Mouse (Mus musculus) CH12.LX (cell line): ENCODE data around the gene Krt24. TPM values are rescaled to one million over a fixed set of nuclear protein-coding genes. Genes with fewer than 3 reads are reported as not detected.

ENCODE experiments used
- DNase-seq: peaks from one replicate; pipeline ENCODE4 v3.0.0-alpha.2; 2013; ENCODE audit errors: extremely low read depth
- H3K27ac ChIP-seq: 2 replicates; pipeline ENCODE4 v1.5.1; 2012; ENCODE audit warnings: low read depth, mild to moderate bottlenecking, control low read depth, moderate library complexity; ENCODE audit not compliant: insufficient read depth
- H3K27me3 ChIP-seq: replicated peaks from 2 replicates; pipeline ENCODE3; 2012; ENCODE audit warnings: inconsistent platforms
- H3K36me3 ChIP-seq, 2 experiments: replicated peaks in 1 of 2; 2 replicates each; pipeline versions ENCODE3 to v1.6.1; 2012; ENCODE audit warnings: inconsistent platforms in 1 of 2, low read length in 1 of 2, mild to moderate bottlenecking in 1 of 2, mixed read lengths in 1 of 2, moderate library complexity in 1 of 2; ENCODE audit not compliant: control insufficient read depth in 1 of 2, insufficient read depth in 1 of 2
- H3K4me1 ChIP-seq, 2 experiments: 2 replicates each; pipeline ENCODE4 v1.6.1; 2012; ENCODE audit warnings: inconsistent platforms in 1 of 2, moderate library complexity in 1 of 2; ENCODE audit not compliant: insufficient read depth in 2 of 2, control insufficient read depth in 1 of 2
- H3K4me2 ChIP-seq: 2 replicates; pipeline ENCODE4 v1.6.1; 2012; ENCODE audit warnings: low read depth, mild to moderate bottlenecking, control low read depth; ENCODE audit not compliant: poor library complexity, insufficient read depth, severe bottlenecking
- H3K4me3 ChIP-seq, 3 experiments: fragments of 150-350 bp in 1 of 3; sonication (generic) in 1 of 3; replicated peaks in 1 of 3; 2 replicates each; pipeline versions ENCODE3 to v1.5.1; 2011 to 2012; ENCODE audit warnings: low read depth in 2 of 3, low read length in 2 of 3, mild to moderate bottlenecking in 2 of 3, moderate library complexity in 2 of 3, control low read depth in 1 of 3, improper control_type of control experiment in 1 of 3, inconsistent platforms in 1 of 3, mixed read lengths in 1 of 3; ENCODE audit not compliant: poor library complexity in 1 of 3
- H3K79me2 ChIP-seq: replicated peaks from 2 replicates; pipeline ENCODE4 v1.6.1; 2012; ENCODE audit warnings: mild to moderate bottlenecking, moderate library complexity; ENCODE audit not compliant: control insufficient read depth, poor library complexity, insufficient read depth, severe bottlenecking; ENCODE audit errors: extremely low read depth
- H3K9ac ChIP-seq: 2 replicates; pipeline ENCODE4 v1.6.1; 2012; ENCODE audit warnings: low read depth, mild to moderate bottlenecking, control low read depth, moderate library complexity; ENCODE audit not compliant: insufficient read depth
- H3K9me3 ChIP-seq: replicated peaks from 2 replicates; pipeline ENCODE3; 2012; ENCODE audit warnings: low read length, inconsistent platforms, mixed read lengths
- CHD2 ChIP-seq: IDR thresholded peaks from 2 replicates; pipeline ENCODE4 v1.6.1; 2011; ENCODE audit warnings: low read length, improper control_type of control experiment
- CTCF ChIP-seq, 2 experiments: IDR thresholded peaks in 1 of 2; conservative IDR thresholded peaks in 1 of 2; 2 replicates each; pipeline ENCODE4 v1.5.1; 2011 to 2012; ENCODE audit warnings: low read depth in 2 of 2, low read length in 2 of 2, improper control_type of control experiment in 1 of 2, inconsistent platforms in 1 of 2, mild to moderate bottlenecking in 1 of 2, moderate library complexity in 1 of 2
- E2F4 ChIP-seq: IDR thresholded peaks from 2 replicates; pipeline ENCODE4 v1.6.1; 2011; ENCODE audit warnings: low read depth, low read length, improper control_type of control experiment; ENCODE audit not compliant: insufficient replicate concordance
- ELF1 ChIP-seq: IDR thresholded peaks from 2 replicates; pipeline ENCODE4 v1.6.1; 2014; ENCODE audit warnings: low read depth, mild to moderate bottlenecking, inconsistent platforms, low read length, improper control_type of control experiment
- EP300 ChIP-seq: IDR thresholded peaks from 2 replicates; pipeline ENCODE4 v1.6.1; 2011; ENCODE audit warnings: low read length, improper control_type of control experiment
- GABPA ChIP-seq: IDR thresholded peaks from 2 replicates; pipeline ENCODE4 v1.6.1; 2012; ENCODE audit warnings: low read depth, low read length, improper control_type of control experiment, inconsistent platforms; ENCODE audit not compliant: insufficient replicate concordance
- HCFC1 ChIP-seq: IDR thresholded peaks from 2 replicates; pipeline ENCODE4 v1.6.1; 2012; ENCODE audit warnings: low read depth, mild to moderate bottlenecking, inconsistent platforms, low read length, improper control_type of control experiment
- IRF4 ChIP-seq: IDR thresholded peaks from 2 replicates; pipeline ENCODE4 v1.6.1; 2014; ENCODE audit warnings: low read depth, mild to moderate bottlenecking, inconsistent platforms, low read length, improper control_type of control experiment
- JUND ChIP-seq: conservative IDR thresholded peaks from 2 replicates; pipeline ENCODE4 v1.6.1; 2011; ENCODE audit warnings: low read depth, low read length, improper control_type of control experiment
- MAX ChIP-seq: IDR thresholded peaks from 2 replicates; pipeline ENCODE4 v1.6.1; 2011; ENCODE audit warnings: low read length, improper control_type of control experiment
- MAZ ChIP-seq: IDR thresholded peaks from 2 replicates; pipeline ENCODE4 v1.6.1; 2012; ENCODE audit warnings: low read depth, mild to moderate bottlenecking, inconsistent platforms, low read length, improper control_type of control experiment, moderate library complexity
- MXI1 ChIP-seq: IDR thresholded peaks from 2 replicates; pipeline ENCODE4 v1.6.1; 2011; ENCODE audit warnings: mild to moderate bottlenecking, low read depth, low read length, improper control_type of control experiment
- MYC ChIP-seq: IDR thresholded peaks from 2 replicates; pipeline ENCODE4 v1.6.1; 2011; ENCODE audit warnings: low read depth, mild to moderate bottlenecking, improper control_type of control experiment, low read length
- PAX5 ChIP-seq: IDR thresholded peaks from 2 replicates; pipeline ENCODE4 v1.6.1; 2012; ENCODE audit warnings: low read length, inconsistent platforms, mixed read lengths
- POLR2A ChIP-seq: IDR thresholded peaks from 2 replicates; pipeline ENCODE4 v1.6.1; 2011; ENCODE audit warnings: low read depth, mild to moderate bottlenecking, improper control_type of control experiment, low read length
- POLR2AphosphoS2 ChIP-seq: IDR thresholded peaks from 2 replicates; pipeline ENCODE4 v1.6.1; 2011; ENCODE audit warnings: low read depth, low read length, improper control_type of control experiment
- RAD21 ChIP-seq: IDR thresholded peaks from 2 replicates; pipeline ENCODE4 v1.6.1; 2011; ENCODE audit warnings: low read depth, mild to moderate bottlenecking, low read length, improper control_type of control experiment, moderate library complexity
- RCOR1 ChIP-seq: conservative IDR thresholded peaks from 2 replicates; pipeline ENCODE4 v1.6.1; 2012; ENCODE audit warnings: low read depth, mild to moderate bottlenecking, inconsistent platforms, low read length, improper control_type of control experiment
- TCF12 ChIP-seq: IDR thresholded peaks from 2 replicates; pipeline ENCODE4 v1.6.1; 2014; ENCODE audit warnings: low read depth, mild to moderate bottlenecking, inconsistent platforms, low read length, improper control_type of control experiment
- UBTF ChIP-seq: IDR thresholded peaks from 2 replicates; pipeline ENCODE4 v1.6.1; 2012; ENCODE audit warnings: low read depth, mild to moderate bottlenecking, inconsistent platforms, low read length, improper control_type of control experiment, moderate library complexity
- ZKSCAN1 ChIP-seq: IDR thresholded peaks from 2 replicates; pipeline ENCODE4 v1.6.1; 2012; ENCODE audit warnings: low read depth, inconsistent platforms, low read length, improper control_type of control experiment, borderline replicate concordance
- ZMIZ1 ChIP-seq: IDR thresholded peaks from 2 replicates; pipeline ENCODE4 v1.6.1; 2012; ENCODE audit warnings: low read depth, mild to moderate bottlenecking, inconsistent platforms, low read length, improper control_type of control experiment
- dilution Hi-C: fragments of 300-500 bp; cut with MboI; formaldehyde crosslinking; loops from 2 replicates; pipeline ENCODE4 v1.14.3; 2020; ENCODE audit warnings: low sequenced_read_pairs; ENCODE audit not compliant: extremely low pct_unique_long_range_greater_than_20kb, extremely low pct_ligation_motif_present
- in situ Hi-C: fragments of 300-500 bp; cut with MboI; formaldehyde crosslinking; loops from 3 replicates; pipeline ENCODE4 v1.14.3; 2019; ENCODE audit warnings: low sequenced_read_pairs, low pct_ligation_motif_present, low pct_unique_long_range_greater_than_20kb, mixed read lengths
- polyA plus RNA-seq: library from polyadenylated mRNA; unstranded; fragments of >175 nt; gene quantifications from 2 replicates; pipeline ENCODE4 v1.2.1, GENCODE M21; 2012; ENCODE audit warnings: low read depth; ENCODE audit not compliant: insufficient read length
- total RNA-seq, 2 experiments: library from RNA; depleted of rRNA; stranded (reverse); fragments of 300-350 nt in 1 of 2; fragments of >200 nt in 1 of 2; gene quantifications; 2 replicates each; pipeline ENCODE4 v1.2.3; 2012 to 2014

The Krt24 gene
- total and polyA plus RNA-seq, 3 experiments: not detected

GRCm38 (mm10) chr11:99242056-99242455 is 43.0 kb downstream of the Krt24 start:
- peaks cover 17 to 36% of the 10 kb centered on the region in 2 experiments for H3K4me1 ChIP-seq
- no peaks in the 10 kb centered on the region for H3K27me3 ChIP-seq
- peaks cover 19 to 33% of the 10 kb centered on the region in 2 experiments for H3K36me3 ChIP-seq
- in situ Hi-C loops (loop anchor here (5.0 to 10.0 kb wide), 2 partner anchors 45 to 87 kb away; partner anchors contain the start of gene Ccr7), dilution Hi-C loops (no loop called here)
- TF ChIP-seq MXI1 (no peak), E2F4 (no peak), JUND (no peak), RCOR1 (no peak), RAD21 (no peak), MAZ (no peak), UBTF (no peak), POLR2A (no peak), ZKSCAN1 (no peak), CHD2 (no peak), HCFC1 (no peak), TCF12 (no peak), GABPA (no peak), IRF4 (no peak), PAX5 (no peak), ELF1 (no peak), POLR2AphosphoS2 (no peak), CTCF (conservative IDR thresholded peaks at IDR 0.05 in 1 of 2, IDR thresholded peaks at IDR 0.05 in 1 of 2; ENCODE audit: low read depth in 2 of 2, low read length in 2 of 2) (no peak)
- peaks cover 6% of the 10 kb centered on the region; the same call in 1 of the 2 replicates for H3K79me2 ChIP-seq
- H3K4me3 ChIP-seq: no peak overlapping the region
- peak overlapping the region; percentile 3; the same call in 1 of the 2 replicates for H3K4me2 ChIP-seq
- no peaks in the 10 kb centered on the region for H3K9me3 ChIP-seq
- DNase-seq: no peak
- H3K9ac ChIP-seq: peak overlapping the region; percentile 75; the same call in 1 of the 2 replicates
- H3K27ac ChIP-seq: no peak overlapping the region

- Histone ChIP-seq H3K36me3 (peaks cover 37 to 62% of the 10 kb centered on the region in 2 experiments), H3K79me2 (peaks cover 6% of the 10 kb centered on the region; the same call in 1 of the 2 replicates), H3K9me3 (no peaks in the 10 kb centered on the region), H3K4me1 (peaks cover 10 to 24% of the 10 kb centered on the region in 2 experiments), H3K27me3 (no peaks in the 10 kb centered on the region), H3K4me2 (no peak overlapping the region), H3K4me3 (no peak overlapping the region), H3K9ac (no peak overlapping the region), H3K27ac (no peak overlapping the region)
- in situ Hi-C loops: no loop called here
- dilution Hi-C loops: no loop called here
- TF ChIP-seq TCF12 (no peak), ELF1 (no peak), ZMIZ1 (no peak), CHD2 (no peak), MAX (no peak), UBTF (no peak), MAZ (no peak), POLR2AphosphoS2 (no peak), E2F4 (no peak), CTCF (conservative IDR thresholded peaks at IDR 0.05 in 1 of 2, IDR thresholded peaks at IDR 0.05 in 1 of 2; ENCODE audit: low read depth in 2 of 2, low read length in 2 of 2) (no peak), ZKSCAN1 (no peak), MYC (no peak), EP300 (no peak), RCOR1 (no peak)
- no peak for DNase-seq
Measured at GRCm38 (mm10) chr11:99238468-99238867, 46.6 kb downstream of the Krt24 start.
